Mouse (Mus musculus) liver, adult 2 months (tissue): ENCODE results near the gene Ccdc180.

Source experiments
- CTCF ChIP-seq: fragments of 200-500 bp; IDR thresholded peaks from 2 replicates; pipeline ENCODE4 v1.5.1; 2011; ENCODE audit warnings: low read depth, low read length, control low read depth
- POLR2A ChIP-seq: fragments of 200-500 bp; IDR thresholded peaks from 2 replicates; pipeline ENCODE4 v1.6.1; 2011; ENCODE audit warnings: low read length, control low read depth; ENCODE audit not compliant: insufficient read depth; ENCODE audit errors: extremely low read depth

DNA sequence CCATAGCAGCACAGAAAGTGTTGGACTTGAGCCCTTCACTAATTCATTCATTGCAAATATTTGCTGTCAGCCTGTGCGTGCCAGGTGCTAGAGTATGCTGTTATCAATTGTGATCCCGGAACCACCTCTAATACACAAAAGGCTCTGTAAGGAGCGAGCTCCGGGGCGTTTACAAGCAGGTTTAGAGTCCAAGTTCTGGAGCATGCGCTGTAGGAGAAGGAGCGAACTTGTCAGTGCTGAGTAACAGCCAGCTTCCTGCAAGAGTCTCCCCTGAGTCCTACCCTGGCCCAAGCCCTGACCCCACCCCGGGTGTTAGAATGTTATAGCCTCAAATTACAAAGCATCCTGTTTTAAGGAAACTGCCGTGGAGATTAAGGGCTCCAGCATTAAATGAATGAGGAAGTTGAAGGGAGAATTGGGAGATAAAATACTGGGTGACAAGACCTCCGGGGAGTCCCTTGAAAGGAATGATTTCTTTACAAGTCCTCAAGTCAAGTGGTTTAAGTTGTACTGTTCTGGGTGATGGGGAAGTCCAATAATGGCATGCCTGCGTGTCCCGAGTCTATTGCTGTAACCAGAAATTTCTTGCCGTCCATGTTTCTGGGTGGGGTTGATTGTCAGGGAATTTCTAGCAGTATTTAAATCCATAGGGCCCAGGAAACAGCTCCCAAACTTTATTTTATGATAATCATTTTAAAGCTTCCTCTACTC lies 75.8 kb downstream of the Ccdc180 start:
- no peak for TF ChIP-seq CTCF
- TF ChIP-seq POLR2A, result no peak
